Mouse (Mus musculus) liver, adult (tissue): ENCODE results near the gene 4930404N11Rik.

Experiments used
- GATA4 ChIP-seq: IDR thresholded peaks from 2 replicates; pipeline ENCODE4 v1.6.1; 2014; ENCODE audit warnings: mild to moderate bottlenecking, low read length; ENCODE audit not compliant: insufficient replicate concordance

Gene 4930404N11Rik

DNA sequence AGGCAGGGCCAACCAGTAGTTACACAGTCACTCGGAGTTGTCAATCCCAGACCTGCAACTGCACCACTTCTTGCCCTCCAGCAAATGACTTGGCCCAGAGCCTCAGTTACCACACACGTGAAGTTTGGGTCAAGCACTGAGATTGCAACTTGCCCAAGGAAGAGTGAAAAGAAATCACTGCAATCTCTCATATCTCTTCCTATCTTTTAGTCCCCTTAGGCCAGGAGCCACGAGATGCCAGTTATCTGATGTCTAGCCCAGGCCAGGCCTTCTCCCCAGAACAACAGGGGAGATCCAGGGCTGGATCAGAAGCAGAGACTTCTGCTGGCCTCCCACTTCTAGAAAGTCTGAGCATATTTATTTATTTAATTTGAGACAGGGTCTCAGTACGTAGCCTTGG lies 10.1 kb downstream of the 4930404N11Rik start:
- TF ChIP-seq GATA4 = no peak

GRCm38 (mm10) chr10:81354738-81355477 lies 10.7 kb downstream of the 4930404N11Rik start:
- no peak for TF ChIP-seq GATA4

DNA sequence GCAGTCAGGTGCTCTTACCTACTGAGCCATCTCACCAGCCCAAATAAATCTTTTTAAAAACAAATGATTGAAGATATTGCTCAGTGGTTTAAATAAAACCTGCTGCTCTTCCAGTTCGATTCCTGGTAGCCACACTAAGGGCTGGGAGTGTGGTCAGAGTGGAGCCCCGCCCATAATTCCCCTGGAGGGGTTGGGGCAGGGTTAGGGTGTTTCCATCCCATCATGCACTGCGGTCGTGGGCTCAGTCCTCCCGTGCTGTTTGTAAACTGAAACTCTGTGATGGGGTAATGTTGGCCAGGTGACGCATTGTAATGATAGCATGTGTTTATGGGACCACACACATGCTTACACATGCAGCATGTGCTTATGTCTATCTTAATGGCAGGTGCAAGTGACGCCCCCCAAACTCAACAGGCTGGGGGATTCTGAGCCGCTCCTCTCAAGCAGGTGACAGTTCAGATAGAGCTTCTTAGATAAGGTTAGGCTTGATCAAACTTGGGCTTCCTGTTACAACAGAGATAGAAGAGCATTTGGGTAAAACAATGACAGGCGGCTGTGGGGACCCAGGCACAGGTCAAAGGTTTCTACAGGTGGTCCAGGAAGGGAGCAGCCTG lies 13.8 kb downstream of the 4930404N11Rik start:
- TF ChIP-seq GATA4 = no peak

DNA sequence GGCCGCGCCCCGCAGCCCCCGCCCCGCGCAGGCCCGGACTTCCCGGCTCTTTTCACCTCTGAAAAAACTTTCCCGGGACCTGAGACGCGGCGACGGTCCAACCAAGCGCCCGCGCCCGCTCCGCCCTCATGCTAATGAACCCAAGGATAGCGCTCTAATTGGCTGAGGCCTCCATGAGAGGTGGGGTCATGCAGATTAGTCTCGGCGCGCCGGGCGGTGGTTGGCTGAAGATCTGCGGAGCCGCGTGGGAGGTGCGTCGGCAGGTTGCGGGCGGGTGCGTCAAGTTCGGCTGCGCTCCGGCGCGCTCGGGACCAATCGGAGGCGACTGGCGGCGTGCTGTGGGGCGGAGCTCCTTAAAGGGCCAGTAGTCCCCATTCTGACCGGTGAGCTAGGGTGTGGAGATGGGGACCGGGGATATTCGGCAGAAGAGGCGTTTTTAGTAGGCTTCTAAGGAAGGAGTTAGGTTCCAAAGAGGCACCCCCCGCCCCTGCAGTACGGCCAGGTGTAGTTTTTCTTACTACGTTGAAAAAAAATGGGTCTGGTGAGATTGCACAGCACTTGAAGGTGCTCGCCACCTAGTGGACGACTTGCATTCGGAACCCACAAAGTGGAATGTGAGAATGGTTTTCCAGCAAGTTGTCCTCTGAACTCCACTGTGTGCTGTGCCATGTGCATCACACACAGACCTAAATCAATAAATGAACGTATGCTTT lies 15.1 kb downstream of the 4930404N11Rik start, which contains the start of gene Hmg20b:
Gene Hmg20b, minus strand, starts transcription at position 130 of the 713 bp plus-strand sequence.
- TF ChIP-seq GATA4 = peak; percentile 7; the same call in 1 of the 2 replicates

DNA sequence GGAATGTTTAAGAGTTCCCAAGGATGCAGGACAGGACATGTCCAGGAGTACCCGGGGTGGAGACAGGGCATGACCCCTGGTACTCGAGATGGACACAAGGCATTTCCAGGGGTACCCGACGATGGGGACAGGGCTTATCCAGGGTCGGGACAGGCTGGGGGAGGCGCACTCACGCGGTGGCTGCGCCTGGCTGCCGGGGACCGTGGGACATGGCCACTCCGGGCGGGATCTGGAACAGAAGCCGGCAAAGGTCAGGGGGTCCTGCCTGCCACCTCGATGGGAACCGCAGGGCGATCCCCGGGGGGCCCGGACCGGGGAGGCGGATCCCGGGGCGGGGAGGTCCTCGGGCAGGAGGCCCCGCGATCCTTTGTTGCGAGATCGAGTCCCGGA lies 15.7 kb downstream of the 4930404N11Rik start:
- no peak for TF ChIP-seq GATA4

DNA sequence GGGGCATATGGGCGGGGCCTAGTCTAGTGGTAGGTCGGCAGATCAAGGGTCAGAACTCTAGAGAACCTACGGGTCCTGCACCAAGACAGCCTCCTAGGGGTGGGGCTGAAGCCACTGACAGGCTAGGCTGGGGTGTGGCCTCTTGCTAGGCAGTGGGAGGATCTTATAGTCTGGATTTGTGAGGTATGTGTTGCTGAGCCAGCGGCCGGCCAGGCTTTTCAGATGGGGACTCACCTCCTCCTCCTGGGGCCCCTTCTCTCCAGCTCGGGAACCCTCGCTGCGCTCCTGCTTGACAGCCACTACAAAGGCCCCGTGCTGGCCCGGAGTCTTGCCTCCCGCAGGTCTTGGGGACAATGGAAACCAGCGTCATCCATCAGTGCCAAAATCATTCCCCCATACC lies 16.5 kb downstream of the 4930404N11Rik start:
- TF ChIP-seq GATA4 = no peak

- TF ChIP-seq GATA4 = no peak
Observed at GRCm38 (mm10) chr10:81346453-81347067, 19.1 kb downstream of the 4930404N11Rik start.

GRCm38 (mm10) chr10:81345162-81345534 lies 20.5 kb downstream of the 4930404N11Rik start:
- TF ChIP-seq GATA4 = no peak

- TF ChIP-seq GATA4 = no peak
Observed at GRCm38 (mm10) chr10:81344421-81345161, 21.0 kb downstream of the 4930404N11Rik start.

- no peak for TF ChIP-seq GATA4
Observed at GRCm38 (mm10) chr10:81342686-81343505, 22.7 kb downstream of the 4930404N11Rik start, which contains the start of gene Gipc3. Gene Gipc3, minus strand, starts transcription at chr10:81343266.

DNA sequence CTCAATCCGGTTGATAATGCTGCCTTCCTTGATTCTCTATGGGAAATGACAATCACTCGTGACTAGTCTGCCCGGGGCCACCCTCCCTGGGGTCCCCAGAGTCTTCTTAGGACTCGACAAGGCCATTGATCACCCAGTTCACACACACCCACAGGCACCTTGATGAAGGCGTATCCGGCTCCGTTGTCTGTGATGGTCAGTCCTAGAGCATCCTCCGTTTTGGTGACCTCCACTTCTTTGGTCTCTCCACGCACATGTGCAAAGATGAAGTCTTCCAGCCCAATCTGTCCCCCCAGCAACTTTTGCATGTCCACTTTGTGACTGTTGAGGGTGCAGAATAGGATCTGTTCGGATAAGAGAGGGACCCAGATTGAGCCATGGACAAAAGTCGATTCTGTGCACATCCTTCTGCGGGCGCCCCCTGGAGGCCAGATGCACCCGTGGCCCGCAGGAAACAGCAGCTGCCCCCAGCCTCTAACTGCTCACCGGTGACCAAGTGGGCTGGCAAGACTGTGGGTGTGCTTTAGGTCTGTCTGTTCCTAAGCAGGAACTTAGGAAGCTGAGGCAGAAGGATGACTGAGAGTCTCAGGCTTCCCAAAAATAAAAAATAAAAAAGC lies 24.2 kb downstream of the 4930404N11Rik start:
- TF ChIP-seq GATA4 = no peak

DNA sequence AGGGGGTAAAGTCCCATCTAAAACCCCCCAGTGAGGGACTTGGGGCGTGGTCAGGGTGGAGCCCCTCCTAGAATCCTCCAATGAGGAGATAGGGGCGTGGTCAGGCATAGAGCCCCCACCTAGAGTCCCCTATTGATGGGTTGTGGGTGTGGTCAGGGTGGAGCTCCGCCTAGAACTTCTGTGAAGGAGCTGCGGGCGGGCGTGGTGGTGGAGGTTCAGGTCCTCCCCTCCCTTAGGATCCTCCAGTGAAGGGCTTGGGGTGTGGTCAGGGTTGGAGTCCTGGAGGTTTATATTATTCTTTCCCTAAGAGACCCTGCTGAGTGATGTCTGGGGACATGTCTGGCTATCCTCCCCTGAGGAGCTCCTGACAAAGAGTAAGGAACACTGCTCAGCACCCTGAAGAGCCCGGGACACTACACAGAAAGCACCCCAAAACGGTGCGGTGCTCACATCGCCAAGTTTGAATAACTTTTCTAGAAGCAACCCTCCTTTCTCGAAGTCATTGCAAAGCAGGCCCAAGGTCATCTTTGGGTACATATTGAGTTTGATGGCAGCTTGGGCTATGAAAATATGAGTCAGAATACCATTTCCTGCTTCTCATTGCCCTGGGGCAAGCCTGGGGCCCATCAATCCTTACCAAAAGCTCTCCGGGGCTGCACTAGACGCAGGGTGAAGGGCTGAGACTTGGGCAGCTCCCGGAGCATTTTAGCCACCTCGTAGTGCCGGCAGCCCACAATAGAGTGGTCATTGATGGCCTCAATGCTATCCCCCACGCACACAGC lies 24.9 kb downstream of the 4930404N11Rik start:
- no peak for TF ChIP-seq GATA4

DNA sequence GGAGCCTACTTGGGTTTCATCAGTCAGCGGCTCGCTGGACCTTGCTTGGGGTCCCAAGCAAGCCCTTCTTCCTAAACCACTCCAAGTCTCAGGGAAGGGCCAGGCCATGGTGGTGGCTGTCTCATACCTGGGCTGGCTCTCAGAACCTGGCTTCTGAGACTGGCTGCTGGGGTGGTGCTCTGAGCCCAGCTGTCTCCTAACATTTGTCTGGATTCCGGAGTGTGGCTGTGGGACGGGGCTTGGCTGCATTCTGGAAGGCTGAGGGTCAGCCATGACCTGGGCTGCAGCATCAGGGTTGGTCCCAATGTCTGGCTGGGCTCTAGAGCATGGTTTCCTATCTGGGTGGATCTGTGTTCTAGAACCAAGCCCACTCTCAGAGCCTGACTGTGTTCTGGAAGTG lies 29.1 kb downstream of the 4930404N11Rik start:
- TF ChIP-seq GATA4 = no peak
